Mouse (Mus musculus) 3134 (cell line): Measurements from ENCODE around the gene 6430531B16Rik.

Experiments used
- DNase-seq: peaks from one replicate; pipeline ENCODE4 v3.0.0-alpha.2; 2011; ENCODE audit warnings: low spot score; ENCODE audit not compliant: insufficient read length; ENCODE audit errors: extremely low read depth

Gene 6430531B16Rik

DNA sequence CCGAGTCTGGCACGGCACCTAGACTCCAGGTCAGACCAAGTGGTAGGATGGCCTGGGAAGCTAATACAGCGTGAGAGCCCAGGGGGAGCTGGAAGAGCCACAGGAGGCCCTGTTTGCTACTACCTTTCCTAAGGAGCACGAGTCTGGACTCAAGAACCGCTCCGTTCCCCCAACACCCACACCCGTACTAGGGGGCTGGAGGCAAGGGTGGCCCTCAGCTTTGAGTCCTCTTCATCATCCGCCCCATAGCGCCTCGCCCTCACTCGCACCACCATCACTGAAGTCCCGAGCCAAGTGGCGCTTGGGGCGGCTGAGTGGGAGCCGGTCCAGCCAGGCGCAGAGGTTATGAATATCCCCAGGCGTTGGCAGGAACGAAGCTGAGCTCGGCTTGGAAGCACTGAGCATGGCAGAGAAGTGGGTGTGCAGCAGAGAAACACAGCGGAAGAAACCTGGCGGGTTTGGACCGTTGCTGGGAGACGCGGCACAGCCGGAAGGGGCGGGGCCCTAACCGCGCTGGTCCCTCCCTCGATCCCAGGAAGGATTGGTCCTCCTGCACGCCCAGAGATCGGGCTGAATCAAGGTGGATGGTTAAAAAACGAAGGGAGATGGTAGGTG is at the start of gene 6430531B16Rik:
Gene 6430531B16Rik (minus strand): TSS at position 478 of the 615 bp plus-strand sequence.
- peak; percentile 84 for DNase-seq

DNA sequence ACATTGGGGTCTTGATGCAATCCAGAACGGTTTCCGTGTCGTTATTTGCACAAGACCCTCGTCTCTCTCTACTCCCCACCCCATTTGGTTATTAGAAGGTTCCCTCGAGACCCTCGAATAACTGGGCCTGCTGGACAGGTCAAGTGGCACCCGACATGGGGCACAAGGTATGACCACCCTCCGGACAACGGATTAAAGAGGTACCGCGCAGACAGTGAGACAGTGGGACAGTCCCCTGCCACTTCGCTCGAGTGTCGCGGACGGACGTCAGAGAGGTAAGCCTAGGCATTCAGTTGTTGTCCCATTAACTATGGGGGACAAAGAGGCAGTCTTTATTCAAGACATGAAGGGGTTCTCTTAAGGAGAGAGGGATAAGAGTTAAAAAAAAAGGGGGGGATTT is 32.8 kb upstream of the 6430531B16Rik start:
- DNase-seq = no peak

DNA sequence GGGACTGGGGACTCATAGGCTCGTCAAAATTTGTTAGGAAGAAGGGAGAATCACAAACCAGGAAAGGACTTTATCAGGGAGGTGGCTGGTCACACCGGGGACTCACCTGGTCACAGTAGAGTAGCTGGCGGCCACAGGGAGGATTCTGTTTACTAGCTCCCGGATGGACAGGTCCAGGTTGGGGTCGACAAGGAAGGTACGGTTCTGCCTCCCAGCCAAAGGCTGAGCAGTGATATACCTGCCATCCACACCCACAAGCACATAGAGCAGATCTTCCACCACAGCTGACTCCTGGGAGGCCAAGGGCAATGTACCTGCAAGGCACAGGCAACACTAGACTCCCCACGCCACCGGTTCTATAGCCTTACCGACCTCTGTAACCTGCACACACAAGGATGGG is 29.2 kb upstream of the 6430531B16Rik start:
- no peak for DNase-seq

DNA sequence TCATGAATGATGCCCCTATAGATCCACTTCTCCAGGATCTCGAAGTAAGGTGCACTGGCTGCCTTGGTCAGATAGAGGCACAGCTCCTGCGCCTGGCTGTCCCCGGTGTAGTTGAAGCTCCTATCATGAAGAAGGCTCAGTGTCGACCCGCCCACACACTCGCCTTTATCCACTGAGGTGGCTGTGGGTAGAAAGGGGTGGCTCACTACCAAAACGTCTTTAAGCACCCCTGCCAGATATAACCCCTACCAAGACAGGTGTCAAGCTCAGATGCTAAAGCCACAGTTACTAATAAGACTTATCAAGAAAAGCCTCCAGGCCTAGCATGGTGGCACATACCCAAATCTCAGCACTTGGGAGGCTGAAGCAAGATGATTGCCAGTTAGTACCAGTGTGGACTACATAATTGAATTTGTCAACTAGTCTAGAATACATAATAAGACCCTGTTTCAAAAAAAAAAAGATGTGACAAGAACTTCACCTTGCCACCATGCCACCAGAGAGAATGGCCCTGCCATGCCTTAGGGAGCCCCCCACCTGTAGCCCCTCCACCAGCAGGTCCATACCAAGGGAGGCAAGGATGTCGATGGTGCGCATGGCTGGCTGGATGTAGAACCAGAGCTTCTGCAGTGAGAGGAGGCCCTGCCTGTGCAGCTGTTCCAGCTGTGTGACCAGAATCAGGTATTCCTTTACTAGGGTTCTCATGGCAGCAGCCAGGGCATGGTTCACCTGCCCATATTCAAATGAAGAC is 28.5 kb upstream of the 6430531B16Rik start:
- no peak for DNase-seq

DNA sequence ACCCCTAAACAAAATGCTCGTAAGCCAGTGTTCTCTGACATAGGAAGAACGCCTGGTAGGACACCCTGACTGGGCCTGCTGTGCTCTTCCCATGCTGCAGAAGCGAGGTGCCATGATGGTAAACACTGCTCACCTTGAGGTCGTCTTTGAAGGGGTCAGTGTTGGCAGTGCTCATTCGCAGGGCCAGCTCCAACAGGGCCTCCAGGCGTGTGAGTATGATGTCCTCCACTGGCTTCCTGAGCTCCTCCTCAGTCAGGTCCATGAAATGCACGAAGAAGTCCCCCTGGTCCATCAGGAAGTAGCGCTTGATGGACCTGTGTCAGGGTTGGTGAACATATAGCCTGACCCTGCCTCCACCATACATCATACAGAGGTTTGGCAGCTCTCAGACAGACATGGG is 26.1 kb upstream of the 6430531B16Rik start:
- DNase-seq = no peak

DNA sequence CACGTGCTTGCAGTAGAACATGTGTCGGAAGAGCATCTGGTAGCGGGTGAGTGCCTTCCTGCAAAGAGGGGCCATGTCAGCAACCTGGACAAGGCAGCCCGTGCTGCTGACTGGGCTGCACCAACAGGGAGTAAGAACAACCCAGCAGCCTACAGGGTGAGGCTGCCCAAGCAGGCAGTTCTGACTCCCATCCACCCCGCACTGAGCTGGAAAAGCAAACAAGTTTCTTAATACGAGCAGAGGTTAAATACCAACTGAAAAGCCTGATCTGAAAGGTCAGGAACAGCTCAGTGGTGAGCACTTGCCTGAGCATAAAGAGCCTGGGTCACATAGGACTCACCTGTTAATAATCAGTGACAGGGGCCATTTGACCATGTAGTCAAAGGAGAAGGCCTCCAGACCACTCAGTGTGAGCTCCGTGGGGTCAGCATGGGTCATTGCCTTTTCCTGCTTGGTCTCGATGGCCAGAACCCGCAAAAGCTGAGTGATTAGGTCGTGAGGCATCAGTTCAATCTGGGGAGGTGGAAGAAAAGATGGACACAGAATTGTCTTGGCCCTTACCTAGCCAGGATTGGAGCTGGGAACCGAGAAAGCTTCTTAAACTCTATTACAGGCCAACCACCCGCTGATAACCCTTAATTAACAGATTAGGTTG is 22.7 kb upstream of the 6430531B16Rik start:
- no peak for DNase-seq

DNA sequence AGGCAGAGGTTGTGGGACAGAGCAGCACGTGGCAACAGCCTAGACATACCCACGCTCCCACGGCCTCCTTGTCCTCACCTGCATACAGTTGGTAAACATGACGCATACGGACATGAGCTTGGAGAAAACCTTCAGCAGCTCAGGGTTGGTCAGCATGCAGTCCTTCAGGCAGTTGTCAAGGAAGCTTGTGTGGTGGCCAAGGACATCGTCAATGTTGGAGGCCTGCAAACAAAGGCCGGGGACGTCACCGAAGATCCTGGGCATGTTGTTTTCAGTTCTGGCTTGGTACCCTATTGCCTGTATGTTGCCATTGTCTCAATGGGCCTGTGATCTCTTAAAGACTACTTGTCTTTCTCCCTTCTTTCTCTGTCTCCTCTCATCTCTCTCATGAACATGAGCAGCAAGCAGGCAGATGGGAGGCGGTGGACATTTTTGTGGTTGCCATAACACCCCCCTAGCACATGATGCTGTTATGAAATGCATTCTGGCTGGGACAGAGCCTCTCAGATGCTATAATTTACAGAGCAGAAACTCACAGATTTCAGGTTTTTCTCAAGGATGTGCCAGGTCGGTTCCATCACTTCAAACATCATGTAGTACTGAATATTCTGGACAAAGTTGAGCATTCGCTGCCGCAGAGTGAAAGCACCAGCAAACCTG is 20.3 kb upstream of the 6430531B16Rik start:
- no peak for DNase-seq

DNA sequence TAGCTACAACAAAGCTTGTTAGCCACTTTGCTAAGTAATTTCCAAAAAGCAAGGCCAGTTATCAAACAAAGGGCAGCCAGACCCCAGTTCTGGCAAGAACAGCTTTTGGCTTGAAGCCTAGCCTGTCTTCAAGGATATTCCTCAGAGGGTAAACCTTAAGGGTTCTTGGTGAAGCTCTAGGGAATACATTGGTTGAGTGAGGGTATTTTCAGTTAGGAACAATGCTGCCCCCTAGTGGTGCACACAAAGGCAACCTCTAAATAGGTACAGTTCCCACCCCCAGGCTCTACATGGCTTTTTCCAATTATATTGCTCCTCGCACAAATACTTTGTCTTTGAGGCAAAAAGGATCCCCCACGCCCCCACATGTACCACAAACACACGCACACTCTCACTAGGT is 16.1 kb upstream of the 6430531B16Rik start:
- peak; percentile 32 for DNase-seq

DNA sequence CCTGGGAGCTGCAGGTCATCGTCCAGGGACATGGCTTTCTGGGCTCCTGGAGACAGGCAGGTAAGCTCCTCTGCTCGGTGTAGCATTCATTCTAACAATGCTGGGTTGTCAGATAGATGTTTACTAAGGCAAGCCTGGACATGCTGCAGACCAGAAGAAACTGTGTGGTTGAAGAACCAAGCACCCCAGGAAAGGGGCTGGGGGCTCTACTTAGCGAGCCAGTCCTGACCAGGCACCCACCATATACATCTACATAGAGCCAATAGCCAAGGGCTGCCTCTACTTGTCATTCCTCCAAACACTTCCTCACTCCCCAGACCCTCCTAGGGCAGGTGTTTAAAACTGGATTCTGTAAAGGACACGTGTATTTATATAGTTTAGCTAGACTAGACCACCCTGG is 15.6 kb upstream of the 6430531B16Rik start:
- no peak for DNase-seq

DNA sequence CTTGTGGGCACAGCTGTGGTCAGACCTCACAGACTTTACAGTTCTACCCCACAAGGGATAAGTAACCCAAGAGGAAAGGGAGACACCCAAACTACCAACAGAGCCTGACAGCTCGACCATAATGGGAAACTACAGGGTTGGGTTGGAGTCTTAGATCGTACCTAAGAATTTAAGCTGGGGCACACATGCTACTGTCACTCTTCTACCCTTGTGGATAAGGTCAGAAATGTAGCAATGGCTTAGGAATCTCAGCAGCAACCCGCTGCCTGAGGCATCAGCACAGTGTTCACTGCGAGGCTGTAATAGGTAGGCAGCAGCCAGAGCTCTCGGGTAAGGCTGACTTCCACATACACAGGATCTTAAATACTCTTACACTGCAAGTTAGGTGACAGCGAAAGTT is 15.0 kb upstream of the 6430531B16Rik start:
- DNase-seq = no peak

DNA sequence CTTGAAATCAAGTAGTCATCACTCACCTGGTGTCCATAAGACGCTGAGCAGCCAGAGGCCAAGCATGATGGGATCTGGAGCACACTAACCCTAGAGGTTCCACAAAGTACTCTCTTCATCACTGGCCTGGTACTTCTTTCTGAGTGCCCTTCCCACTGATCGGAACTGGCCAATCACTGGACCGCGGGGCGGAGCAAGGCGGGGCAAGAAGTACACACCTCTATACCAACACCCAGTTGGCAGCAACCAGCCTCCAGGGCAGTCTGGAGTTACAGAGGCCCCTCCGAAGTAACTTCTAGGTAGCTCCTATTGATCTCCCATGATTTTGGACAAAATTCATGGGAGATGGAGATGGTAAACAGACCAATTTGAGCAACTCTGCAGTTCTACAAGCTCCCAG is 13.9 kb upstream of the 6430531B16Rik start, which contains the start of gene Adam8:
Gene Adam8 (minus strand): TSS at position 157 of the 400 bp plus-strand sequence.
- DNase-seq = peak; percentile 63

DNA sequence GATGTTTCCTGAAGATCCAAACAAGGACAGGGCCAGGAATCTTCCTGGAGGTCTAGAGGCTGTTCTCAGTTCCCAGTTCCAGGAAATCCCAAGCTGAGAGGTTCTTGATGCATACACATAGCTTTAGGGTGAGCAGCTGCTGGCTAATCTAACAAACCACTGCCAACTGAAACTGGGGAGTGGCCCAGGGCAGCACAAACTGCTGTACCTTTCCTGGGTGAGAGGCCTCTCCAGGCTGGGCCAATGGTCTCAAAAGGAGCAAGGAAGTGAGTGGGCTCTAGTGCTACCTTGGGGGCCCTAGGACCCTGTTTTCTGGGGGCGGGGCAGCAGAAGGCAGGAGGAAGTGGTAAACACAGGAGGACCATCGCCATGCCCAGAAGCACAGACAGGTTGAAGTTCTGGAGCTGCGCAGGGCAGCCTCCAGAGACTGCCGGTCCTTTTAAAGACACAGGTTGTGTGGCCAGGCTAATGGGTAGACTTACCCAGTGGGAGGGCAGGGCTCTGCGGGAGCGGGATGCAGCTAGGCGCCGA is 12.4 kb upstream of the 6430531B16Rik start:
- DNase-seq = no peak

DNA sequence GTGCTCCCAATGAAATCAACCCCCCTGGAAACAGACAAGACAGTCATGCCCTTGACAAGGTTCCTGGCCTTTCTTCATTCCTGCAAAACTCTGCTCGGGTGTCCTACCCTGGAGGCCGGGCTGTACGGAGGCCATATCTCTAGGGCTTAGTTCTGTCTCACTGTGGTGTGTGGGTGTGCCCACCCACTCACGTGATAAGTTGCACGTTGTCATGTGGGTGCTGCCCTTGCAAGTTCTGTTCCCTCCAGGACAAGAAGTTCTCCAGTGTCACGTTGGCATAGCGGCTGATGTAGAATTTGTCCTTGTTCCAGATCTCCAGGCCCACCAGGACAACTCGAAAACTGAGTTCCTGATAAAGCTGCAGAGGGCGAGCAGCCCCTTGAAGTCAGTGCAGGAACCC is 9.7 kb upstream of the 6430531B16Rik start:
- no peak for DNase-seq

DNA sequence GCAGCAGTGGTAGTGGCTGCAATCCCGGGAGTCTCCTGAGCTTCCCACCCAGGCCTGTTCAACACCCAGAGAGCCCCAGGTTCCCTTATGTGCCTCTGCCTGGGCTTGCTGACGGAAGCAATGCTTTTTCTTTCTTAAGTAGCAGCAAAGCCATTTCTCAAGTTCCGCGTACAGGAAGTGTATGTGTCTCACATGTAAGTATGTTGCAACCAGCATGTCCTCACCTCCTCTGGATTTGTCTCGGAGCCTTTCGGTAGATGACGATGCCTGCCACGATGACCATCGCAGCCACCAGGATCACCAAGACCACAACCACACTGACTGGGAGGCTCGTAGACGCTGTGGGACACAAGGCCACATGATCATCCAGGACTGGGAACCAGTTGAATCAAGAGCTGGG is 6.0 kb upstream of the 6430531B16Rik start:
- no peak for DNase-seq

DNA sequence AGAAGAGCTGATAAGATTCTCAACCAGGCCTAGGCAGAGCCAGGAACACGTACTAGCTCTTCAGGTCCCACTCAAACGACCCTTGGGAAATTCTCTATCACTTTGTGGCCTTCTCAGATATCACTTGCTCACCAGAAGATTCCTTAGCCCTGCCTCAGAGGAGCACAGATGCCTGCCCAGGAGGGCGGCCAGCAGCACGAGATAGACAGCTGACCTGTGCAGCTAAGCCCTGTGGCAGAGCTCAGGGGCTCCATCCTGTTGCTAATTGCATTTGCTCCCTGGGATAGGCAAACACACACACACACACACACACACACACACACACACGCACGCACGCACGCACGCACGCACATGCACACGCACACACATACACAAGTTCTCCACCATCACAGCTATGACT is 3.5 kb upstream of the 6430531B16Rik start:
- DNase-seq = no peak

DNA sequence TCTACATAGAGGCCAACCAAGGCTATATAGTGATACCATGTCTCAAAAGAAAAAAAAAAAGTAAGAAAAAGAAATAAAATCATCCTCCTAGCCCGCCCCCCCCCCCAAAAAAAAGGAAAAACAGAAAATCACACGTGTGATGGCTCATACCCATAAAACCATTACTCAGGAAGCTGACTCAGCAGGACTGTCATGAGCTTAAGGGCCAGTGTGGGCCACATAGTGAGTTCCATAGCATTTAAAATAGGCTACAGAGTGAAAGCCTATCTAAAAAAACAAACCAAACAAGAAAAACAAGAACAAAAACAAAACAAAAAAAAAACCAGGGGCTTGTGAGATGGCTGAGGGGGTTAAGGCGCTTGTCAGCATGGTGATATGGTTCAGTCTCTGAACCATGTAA is 2.2 kb upstream of the 6430531B16Rik start:
- DNase-seq = no peak

DNA sequence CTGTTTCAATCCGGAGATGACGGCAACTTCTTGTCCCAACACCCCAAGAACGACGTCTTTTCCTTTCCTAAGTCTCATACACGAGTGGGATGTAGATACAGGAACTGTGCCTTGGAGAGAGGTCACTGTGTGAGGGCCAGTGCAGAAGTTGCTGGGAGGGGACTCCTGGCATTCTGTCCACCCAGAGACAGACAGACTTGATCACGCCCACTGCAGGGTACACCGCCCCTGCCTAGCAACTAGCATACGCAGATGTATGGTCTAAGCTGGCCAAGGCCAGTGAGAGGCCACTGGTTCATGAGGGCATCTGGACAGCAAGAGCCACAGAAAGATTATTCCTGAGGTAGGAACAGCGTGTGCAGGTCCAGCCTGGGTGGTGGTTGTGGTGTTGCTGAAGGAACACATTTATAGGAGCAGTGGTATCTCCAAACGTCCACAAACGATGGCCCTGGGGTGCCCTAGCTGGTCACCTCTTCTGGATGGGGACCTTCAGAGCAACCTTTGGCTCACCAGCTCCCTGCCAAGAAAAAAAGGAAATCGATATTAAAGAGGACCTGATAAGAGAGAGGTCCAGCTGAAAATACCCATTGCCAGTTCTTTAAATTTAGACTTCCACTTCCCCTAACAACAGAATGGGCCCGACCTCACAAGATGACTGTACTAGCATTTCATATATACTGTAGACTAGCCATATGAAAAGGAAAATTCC is 610 bp upstream of the 6430531B16Rik start:
- no peak for DNase-seq

DNA sequence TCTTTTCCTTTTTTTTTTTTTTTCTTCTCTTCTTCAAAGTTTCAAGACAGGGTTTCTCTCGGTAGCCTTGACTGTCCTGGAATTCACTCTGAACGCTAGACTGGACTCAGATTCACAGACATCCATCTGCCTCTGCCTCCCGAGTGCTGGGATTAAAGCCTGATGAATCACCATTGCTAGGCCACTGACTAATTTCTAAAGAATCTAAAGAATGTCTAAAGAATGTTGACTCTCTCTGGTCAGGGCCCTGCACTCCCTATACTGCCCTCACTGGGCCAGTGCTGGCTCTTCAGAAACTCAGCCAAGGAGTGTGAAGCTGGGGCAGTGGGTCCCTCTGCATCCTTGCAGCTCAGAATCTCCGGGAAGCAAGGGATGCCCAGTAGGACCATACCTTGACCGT is 3.1 kb downstream of the 6430531B16Rik start:
- DNase-seq = peak; percentile 58

DNA sequence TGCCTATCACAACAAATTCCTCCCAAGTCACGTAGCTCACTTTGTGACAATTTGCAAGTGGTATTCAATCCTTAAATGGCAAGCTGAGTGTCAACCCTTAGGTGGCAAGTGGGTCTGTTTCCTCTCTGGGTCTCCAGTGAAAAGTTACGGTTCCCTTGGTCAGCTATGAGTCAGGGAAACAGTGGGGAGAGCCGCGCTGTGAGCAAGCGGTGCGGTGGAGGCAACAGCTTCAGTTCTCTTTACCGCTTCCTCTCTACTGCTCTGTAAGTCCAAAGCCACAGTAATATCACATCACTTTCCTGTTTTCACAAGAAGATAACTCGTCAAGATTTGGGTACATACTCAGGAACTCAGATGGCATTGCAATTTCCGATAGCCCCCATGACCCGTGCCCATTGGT is 4.2 kb downstream of the 6430531B16Rik start:
- no peak for DNase-seq

DNA sequence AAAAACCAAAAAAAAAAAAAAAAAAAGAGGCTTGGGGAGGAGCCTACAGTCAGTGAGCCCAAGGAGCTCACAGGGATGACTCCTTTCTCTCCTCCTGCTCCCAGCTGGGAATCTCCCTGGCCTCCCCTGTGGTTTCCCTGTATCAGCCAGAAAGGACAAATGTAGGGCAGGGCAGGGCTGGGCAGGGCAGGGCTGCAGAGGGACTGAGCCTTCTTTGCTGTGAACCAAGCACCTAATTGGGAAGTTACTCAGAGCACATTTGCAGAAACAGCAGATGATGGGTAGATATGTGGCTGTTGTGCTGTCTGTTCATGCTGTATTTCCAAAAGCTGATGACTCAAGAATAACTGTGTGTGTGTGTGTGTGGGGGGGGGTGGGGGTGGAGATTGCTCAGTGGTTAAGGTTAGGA is 5.6 kb downstream of the 6430531B16Rik start:
- DNase-seq = peak; percentile 84
